Mouse (Mus musculus) midbrain, embryonic 10.5 days (tissue): Measurements from ENCODE around the gene Rogdi. TPM values are rescaled to one million over a fixed set of nuclear protein-coding genes. Genes with fewer than 3 reads are reported as not detected.
A peak's percentile ranks its signal among the peaks of the same experiment; 100 is the strongest.

ENCODE experiments used
- DNase-seq: peaks from one replicate; pipeline ENCODE4 v3.0.0-alpha.2; 2017; ENCODE audit warnings: low spot score
- H3K27ac ChIP-seq: fragments of 300-500 bp; sonication (generic); replicated peaks from 2 replicates; pipeline ENCODE4 v1.5.1; 2016; ENCODE audit warnings: mild to moderate bottlenecking
- H3K27me3 ChIP-seq: fragments of 300-500 bp; sonication (generic); 2 replicates; pipeline ENCODE4 v1.6.1; 2016; ENCODE audit warnings: low read depth, mild to moderate bottlenecking; ENCODE audit not compliant: poor library complexity, severe bottlenecking
- H3K36me3 ChIP-seq: fragments of 300-500 bp; sonication (generic); 2 replicates; pipeline ENCODE4 v1.6.1; 2016; ENCODE audit warnings: mild to moderate bottlenecking, moderate library complexity
- H3K4me1 ChIP-seq: fragments of 300-500 bp; sonication (generic); 2 replicates; pipeline ENCODE4 v1.6.1; 2016
- H3K4me3 ChIP-seq: fragments of 300-500 bp; sonication (generic); 2 replicates; pipeline ENCODE4 v1.5.1; 2016; ENCODE audit warnings: mild to moderate bottlenecking, moderate library complexity
- H3K9me3 ChIP-seq: fragments of 300-500 bp; sonication (generic); replicated peaks from 2 replicates; pipeline ENCODE4 v1.6.1; 2016; ENCODE audit warnings: mild to moderate bottlenecking
- WGBS: fragments of 180-500 bp; shearing (Covaris S2); methylation state at CpG from one replicate; pipeline ENCODE4 v1.1.7; 2016; 5-methylcytosine and 5-hydroxymethylcytosine counted together
- polyA plus RNA-seq: library from polyadenylated mRNA; unstranded; fragments of >200 nt; fragmentation: Nextera tagmentation; extraction: Ambion mirVana; gene quantifications from 2 replicates; pipeline ENCODE4 v1.2.1, GENCODE M21; 2016

The Rogdi gene
- polyA plus RNA-seq, 1 experiment from 2014 or later, result 68.9 TPM

DNA sequence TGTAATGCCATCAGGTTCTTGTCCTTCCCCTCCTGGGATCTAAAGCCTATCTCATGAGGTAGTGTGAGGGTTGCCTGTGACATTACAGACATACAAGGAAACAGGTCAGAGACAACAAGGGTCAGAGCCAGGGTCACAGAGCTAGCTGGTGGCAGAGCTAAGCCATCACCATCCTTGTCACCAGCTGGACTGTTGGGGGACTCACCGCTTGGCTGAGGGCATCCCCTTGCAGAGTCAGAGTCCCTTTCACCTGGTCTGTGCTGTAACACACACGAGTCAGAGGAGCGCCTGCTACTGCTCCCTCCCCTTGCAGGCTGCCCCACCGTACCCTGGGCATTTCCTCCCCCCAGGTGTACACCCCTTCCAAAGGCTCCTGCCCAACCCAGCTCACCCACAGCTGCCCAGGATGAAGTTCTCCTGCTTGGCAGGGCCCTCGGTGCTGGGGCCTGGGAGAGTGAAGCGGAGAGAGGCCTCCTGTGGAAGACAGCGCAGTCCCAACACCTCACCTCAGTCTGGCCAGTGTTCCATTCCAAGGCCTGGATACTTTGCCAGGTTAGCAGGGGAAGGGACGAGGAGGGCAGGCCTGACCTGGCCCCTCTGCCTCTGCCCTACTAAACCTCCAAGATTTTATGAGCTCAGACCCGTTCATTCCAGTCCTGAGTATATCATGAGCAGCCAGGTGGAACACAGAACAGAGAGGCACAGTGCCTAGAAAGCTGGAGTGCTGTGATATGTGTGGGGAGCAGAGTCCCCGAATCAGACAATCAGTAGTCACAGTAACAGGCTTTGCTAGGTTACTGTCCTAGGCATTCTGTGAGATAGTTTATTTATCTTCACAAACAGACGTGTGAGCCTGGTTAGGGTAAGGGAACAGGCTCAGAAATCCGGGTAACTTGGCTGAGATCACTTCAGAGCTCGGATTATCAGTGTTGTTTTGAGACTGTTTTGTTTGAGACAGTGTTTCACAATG is 1.0 kb downstream of the Rogdi start:
- H3K4me3 ChIP-seq, result peak overlapping the region; percentile 80
- H3K36me3 ChIP-seq, result peaks cover 52% of the 10 kb centered on the region
- no peaks in the 10 kb centered on the region for H3K9me3 ChIP-seq
- no peaks in the 10 kb centered on the region for H3K27me3 ChIP-seq
- peaks cover 28% of the 10 kb centered on the region for H3K4me1 ChIP-seq
- no peak for DNase-seq
- peak overlapping the region; percentile 87; the same call in 1 of the 2 replicates for H3K27ac ChIP-seq
- WGBS, result 58% methylated on average over 13 of the region's 13 CpGs

GRCm38 (mm10) chr16:5011285-5011684 is 2.1 kb downstream of the Rogdi start:
- peaks cover 32% of the 10 kb centered on the region for H3K4me1 ChIP-seq
- H3K27me3 ChIP-seq, result no peaks in the 10 kb centered on the region
- H3K36me3 ChIP-seq, result peaks cover 41% of the 10 kb centered on the region
- no peak overlapping the region for H3K4me3 ChIP-seq
- no peak overlapping the region for H3K27ac ChIP-seq
- 87% methylated on average over 7 of the region's 7 CpGs for WGBS
- no peaks in the 10 kb centered on the region for H3K9me3 ChIP-seq
- no peak for DNase-seq

DNA sequence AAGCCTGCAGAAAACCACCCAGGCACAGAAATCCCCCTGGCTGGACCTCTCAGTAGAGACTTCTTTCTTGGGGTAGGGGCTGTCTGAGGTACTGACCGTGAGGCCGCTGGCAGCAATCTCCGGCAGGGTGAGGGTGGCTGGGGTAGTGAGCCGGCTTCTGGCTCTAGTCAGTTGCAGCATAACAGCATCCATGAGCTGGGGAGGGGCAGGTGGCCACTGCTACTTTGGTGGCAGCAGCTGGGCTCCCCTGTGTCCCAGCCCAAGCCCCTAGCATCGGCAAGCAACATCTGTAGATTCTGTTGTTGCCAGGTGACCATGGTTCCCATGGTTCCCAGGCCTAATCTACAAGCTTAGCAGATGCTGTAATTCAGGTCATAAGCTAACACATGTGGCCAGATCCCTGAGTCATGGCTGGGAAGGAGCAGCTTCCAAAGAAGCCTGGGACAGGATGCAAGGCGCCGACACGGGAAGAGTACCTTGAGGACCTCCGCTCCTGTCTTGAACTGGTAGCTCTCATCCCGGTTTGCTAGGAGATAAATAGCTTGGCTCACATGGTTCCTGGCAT is 2.9 kb downstream of the Rogdi start:
- Histone ChIP-seq H3K27ac (no peak overlapping the region), H3K36me3 (peaks cover 33% of the 10 kb centered on the region), H3K4me1 (peaks cover 32% of the 10 kb centered on the region), H3K9me3 (no peaks in the 10 kb centered on the region), H3K4me3 (no peak overlapping the region), H3K27me3 (no peaks in the 10 kb centered on the region)
- no peak for DNase-seq
- WGBS, result 92% methylated on average over 10 of the region's 10 CpGs

DNA sequence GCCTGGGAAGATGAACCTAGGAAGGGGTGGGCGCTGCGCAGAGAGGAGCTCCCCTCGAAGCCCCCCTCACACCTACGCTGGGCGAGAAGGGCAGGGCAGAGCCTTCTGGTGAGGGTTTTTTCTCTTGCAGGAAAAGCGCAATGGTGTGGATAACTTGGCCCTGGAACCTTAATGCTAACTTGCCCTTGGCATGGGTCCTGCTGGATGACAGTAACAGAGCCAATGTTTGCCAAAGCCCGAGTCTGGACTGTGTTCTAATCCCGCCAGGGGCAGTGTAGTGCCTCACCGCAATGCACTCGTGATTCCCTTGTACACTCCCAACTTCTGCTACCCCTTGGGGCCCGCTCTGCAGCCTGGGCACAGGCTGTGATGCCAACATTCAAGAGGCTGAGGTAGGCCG is 5.3 kb downstream of the Rogdi start:
- no peak overlapping the region for H3K27ac ChIP-seq
- H3K9me3 ChIP-seq, result no peaks in the 10 kb centered on the region
- no peak overlapping the region for H3K4me3 ChIP-seq
- no peaks in the 10 kb centered on the region for H3K27me3 ChIP-seq
- peaks cover 31% of the 10 kb centered on the region for H3K4me1 ChIP-seq
- WGBS, result 87% methylated on average over 12 of the region's 12 CpGs
- DNase-seq, result no peak
- H3K36me3 ChIP-seq, result peaks cover 19% of the 10 kb centered on the region; the same call in 1 of the 2 replicates

GRCm38 (mm10) chr16:5007492-5007891 is 5.9 kb downstream of the Rogdi start:
- WGBS, result 48% methylated on average over 6 of the region's 6 CpGs
- H3K9me3 ChIP-seq, result no peaks in the 10 kb centered on the region
- H3K4me3 ChIP-seq, result no peak overlapping the region
- no peak for DNase-seq
- peaks cover 25% of the 10 kb centered on the region for H3K4me1 ChIP-seq
- H3K27me3 ChIP-seq, result no peaks in the 10 kb centered on the region
- peaks cover 19% of the 10 kb centered on the region; the same call in 1 of the 2 replicates for H3K36me3 ChIP-seq
- peak overlapping the region; percentile 33 for H3K27ac ChIP-seq

DNA sequence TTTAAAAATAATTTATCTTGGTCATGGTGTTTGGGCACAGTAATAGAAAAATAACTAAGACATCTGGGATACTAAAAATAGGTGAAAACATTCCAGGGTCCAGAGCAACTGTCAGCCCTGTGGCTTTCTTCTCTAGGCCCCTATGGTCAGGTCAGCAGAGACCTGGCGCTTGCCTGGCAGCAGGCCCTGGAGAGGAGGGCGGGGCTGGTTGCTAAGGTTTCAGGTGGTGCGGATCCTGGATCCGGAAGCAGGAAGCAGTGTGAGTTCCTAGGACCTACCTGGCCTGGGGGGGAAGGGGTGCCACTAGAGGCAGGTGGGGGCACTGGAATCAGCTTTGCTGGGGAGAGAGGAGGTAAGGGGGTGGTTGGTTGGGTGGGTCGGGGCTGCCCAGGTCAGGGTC is 6.3 kb downstream of the Rogdi start, which contains the start of gene Smim22:
TSS of gene Smim22 (plus strand) at position 222 of the 400 bp plus-strand sequence.
- H3K27me3 ChIP-seq, result no peaks in the 10 kb centered on the region
- H3K27ac ChIP-seq, result peak within 1 kb of the TSS; percentile 33
- 51% methylated on average over 5 of the region's 5 CpGs for WGBS
- H3K36me3 ChIP-seq, result peaks cover 19% of the 10 kb centered on the region; the same call in 1 of the 2 replicates
- DNase-seq, result no peak
- peaks cover 21% of the 10 kb centered on the region for H3K4me1 ChIP-seq
- H3K9me3 ChIP-seq, result no peaks in the 10 kb centered on the region
- H3K4me3 ChIP-seq, result no peak within 1 kb of the TSS

- 75% methylated on average over 3 of the region's 3 CpGs for WGBS
- Histone ChIP-seq H3K4me1 (no peaks in the 10 kb centered on the region), H3K9me3 (no peaks in the 10 kb centered on the region), H3K27ac (no peak overlapping the region), H3K27me3 (no peaks in the 10 kb centered on the region), H3K4me3 (no peak overlapping the region), H3K36me3 (no peaks in the 10 kb centered on the region)
- no peak for DNase-seq
These were observed 12.7 kb downstream of the Rogdi start for GRCm38 (mm10) chr16:5000611-5001010.

- 85% methylated on average over 1 of the region's 1 CpGs for WGBS
- H3K9me3 ChIP-seq, result no peaks in the 10 kb centered on the region
- no peaks in the 10 kb centered on the region for H3K27me3 ChIP-seq
- H3K4me1 ChIP-seq, result no peaks in the 10 kb centered on the region
- DNase-seq, result no peak
- no peak overlapping the region for H3K27ac ChIP-seq
- H3K36me3 ChIP-seq, result no peaks in the 10 kb centered on the region
- no peak overlapping the region for H3K4me3 ChIP-seq
These were observed 14.4 kb downstream of the Rogdi start for GRCm38 (mm10) chr16:4998984-4999383.

DNA sequence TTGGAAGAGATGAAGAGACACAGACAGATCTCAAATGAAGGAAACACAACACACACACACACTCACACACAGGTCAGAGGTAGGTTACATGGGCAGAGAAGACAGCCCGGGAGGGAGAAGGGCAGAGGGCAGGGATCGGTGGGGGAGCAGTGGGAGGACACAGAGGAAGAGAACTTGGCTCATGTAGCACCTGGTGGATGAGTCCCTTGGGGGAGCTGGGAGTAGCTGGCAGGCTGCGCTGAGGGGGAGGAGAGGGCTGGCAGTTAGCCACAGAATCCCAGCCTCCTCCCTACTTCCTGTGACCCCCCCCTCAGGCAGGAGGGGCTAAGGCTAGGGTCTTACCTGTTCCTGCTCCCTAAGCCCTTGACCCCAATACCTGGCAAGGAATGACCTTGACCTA is 15.8 kb downstream of the Rogdi start, which contains the start of gene Sept12:
TSS of gene Sept12 (minus strand) at position 300 of the 400 bp plus-strand sequence.
- 60% methylated on average over 3 of the region's 3 CpGs for WGBS
- H3K36me3 ChIP-seq, result no peaks in the 10 kb centered on the region
- H3K9me3 ChIP-seq, result no peaks in the 10 kb centered on the region
- no peaks in the 10 kb centered on the region for H3K27me3 ChIP-seq
- H3K4me1 ChIP-seq, result no peaks in the 10 kb centered on the region
- no peak within 1 kb of the TSS for H3K27ac ChIP-seq
- DNase-seq, result no peak
- no peak within 1 kb of the TSS for H3K4me3 ChIP-seq

GRCm38 (mm10) chr16:4993276-4993675 is 20.1 kb downstream of the Rogdi start:
- no peaks in the 10 kb centered on the region for H3K27me3 ChIP-seq
- H3K4me1 ChIP-seq, result no peaks in the 10 kb centered on the region
- no peaks in the 10 kb centered on the region for H3K9me3 ChIP-seq
- DNase-seq, result no peak
- H3K4me3 ChIP-seq, result no peak overlapping the region
- no peak overlapping the region for H3K27ac ChIP-seq
- H3K36me3 ChIP-seq, result no peaks in the 10 kb centered on the region
- 80% methylated on average over 4 of the region's 4 CpGs for WGBS

DNA sequence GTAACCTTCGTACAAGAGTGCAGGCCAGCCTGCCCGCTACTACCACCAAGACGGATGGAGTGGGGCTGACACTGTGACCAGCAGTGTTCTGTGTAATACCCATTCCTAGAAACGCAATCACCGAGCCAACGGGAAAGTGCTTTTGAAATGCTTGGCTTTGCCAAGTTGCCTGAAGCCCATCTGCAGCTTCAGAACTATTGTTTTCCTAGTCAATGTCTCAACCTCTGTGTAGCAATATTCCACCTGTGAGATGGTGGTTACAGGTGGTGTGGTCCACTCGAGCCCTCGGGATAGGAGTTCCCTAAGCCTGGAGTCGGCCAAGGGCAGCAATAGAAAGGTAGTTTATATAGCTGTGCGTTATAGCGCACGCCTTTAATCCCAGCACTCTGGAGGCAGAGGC is 28.6 kb downstream of the Rogdi start:
- Histone ChIP-seq H3K36me3 (no peaks in the 10 kb centered on the region), H3K27me3 (no peaks in the 10 kb centered on the region), H3K4me3 (no peak overlapping the region), H3K9me3 (no peaks in the 10 kb centered on the region), H3K27ac (no peak overlapping the region), H3K4me1 (no peaks in the 10 kb centered on the region)
- DNase-seq, result no peak
- WGBS, result 90% methylated on average over 12 of the region's 12 CpGs

GRCm38 (mm10) chr16:4979755-4980380 is 33.5 kb downstream of the Rogdi start:
- H3K4me1 ChIP-seq, result no peaks in the 10 kb centered on the region
- no peaks in the 10 kb centered on the region for H3K27me3 ChIP-seq
- H3K27ac ChIP-seq, result no peak overlapping the region
- 80% methylated on average over 4 of the region's 4 CpGs for WGBS
- H3K9me3 ChIP-seq, result no peaks in the 10 kb centered on the region
- DNase-seq, result no peak
- H3K36me3 ChIP-seq, result no peaks in the 10 kb centered on the region
- H3K4me3 ChIP-seq, result no peak overlapping the region
